Mouse (Mus musculus): ENCODE results near the gene Pus3. TPM values are rescaled to one million over a fixed set of nuclear protein-coding genes. Genes with fewer than 3 reads are reported as not detected.

Gene Pus3
- total RNA-seq (2022): 1 to 10 TPM; 5.1 to 6.3 (median 5.7) TPM

- DNase-seq (ENCODE audit: low spot score): no peak
Measured at GRCm38 (mm10) chr9:35558257-35559008, at the start of gene Pus3, which contains the start of gene Ddx25. Gene Pus3 (plus strand): TSS chr9:35558595. Gene Ddx25 (minus strand): TSS chr9:35558528.

- no peak for DNase-seq (ENCODE audit: low spot score)
Measured at GRCm38 (mm10) chr9:35513900-35514299, 44.5 kb upstream of the Pus3 start.

- no peak for DNase-seq (ENCODE audit: low spot score)
Measured at GRCm38 (mm10) chr9:35516182-35516581, 42.2 kb upstream of the Pus3 start.

DNA sequence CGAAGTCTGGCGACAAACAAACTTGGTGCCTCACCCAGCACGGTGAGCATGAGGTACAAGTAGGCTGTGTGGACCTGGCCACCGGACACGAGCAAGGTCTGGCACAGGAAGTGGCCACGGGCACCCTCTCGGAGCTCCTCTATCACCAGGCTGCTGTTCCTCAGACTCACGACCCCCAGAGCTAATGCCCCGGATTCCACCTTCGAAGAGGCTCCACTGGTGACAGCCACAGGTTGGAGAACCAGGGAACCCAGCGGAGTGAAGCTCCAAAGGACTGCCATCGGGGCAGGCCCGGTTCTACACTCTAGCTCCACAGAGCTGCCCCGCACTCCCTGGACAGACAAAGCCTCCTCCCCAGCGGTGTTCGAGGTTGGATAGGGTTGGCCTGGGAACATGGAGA, 41.7 kb upstream of the Pus3 start:
- no peak for DNase-seq (ENCODE audit: low spot score)

DNA sequence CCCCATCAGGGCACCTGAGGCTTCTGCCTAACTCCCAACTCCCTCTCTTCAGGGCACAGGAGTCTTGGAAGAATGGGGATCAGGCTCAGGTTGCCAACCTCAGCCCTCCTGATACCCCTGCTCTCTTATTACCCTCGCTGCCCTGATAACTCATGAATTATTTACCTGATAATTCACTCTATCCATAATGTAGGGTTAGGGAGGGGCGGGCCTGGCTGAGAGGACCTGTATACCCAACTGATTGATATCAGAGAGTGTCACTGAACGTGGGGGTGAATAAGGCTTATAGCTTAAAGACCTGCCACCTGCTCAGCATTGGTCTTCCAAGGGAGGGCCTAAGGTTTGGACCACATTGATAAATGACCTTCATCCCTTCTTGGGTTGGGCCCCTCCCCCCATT, 40.2 kb upstream of the Pus3 start, which contains the start of gene Gm1113:
Gene Gm1113, minus strand, starts transcription at position 101 of the 400 bp plus-strand sequence.
- no peak for DNase-seq (ENCODE audit: low spot score)

DNA sequence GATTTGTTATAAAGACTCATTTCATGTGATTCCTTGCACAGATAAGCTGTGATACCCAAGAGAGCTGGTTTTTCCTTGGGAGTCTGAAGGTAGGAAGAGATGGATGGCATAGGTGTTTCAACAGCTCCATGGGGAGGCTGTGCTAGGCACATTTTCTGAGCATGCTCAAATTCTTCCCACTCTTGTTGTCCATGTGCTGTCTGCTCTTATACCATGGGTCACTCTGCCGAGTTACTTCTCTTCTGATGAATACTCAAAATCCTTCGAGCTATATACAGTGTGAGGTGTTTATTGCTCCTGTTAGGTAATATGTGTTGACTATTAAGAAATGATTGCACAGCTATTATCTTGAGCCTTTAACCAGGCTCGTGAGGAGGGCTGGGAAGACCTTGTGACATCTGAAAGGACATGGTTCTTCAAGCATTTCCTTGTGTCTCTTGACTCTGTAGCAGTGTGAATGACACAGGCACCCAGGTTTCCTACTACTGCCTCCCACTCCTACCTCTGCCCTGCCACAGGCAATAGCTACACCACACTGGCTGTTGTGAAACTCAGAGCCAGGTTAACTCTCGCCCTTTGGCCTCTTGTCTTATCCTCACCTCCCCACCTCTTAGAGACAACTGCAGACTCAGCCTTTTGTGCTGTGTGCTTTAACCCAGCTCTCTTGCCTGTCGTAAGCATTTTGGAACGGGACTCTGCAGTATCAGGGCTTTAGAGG, 37.6 kb upstream of the Pus3 start:
- no peak for DNase-seq (ENCODE audit: low spot score)

GRCm38 (mm10) chr9:35522241-35522640, 36.2 kb upstream of the Pus3 start:
- no peak for DNase-seq (ENCODE audit: low spot score)

- DNase-seq (ENCODE audit: low spot score): no peak
Measured at GRCm38 (mm10) chr9:35522821-35523515, 35.4 kb upstream of the Pus3 start.

GRCm38 (mm10) chr9:35523541-35523940, 34.9 kb upstream of the Pus3 start:
- peak; percentile 60 for DNase-seq (ENCODE audit: low spot score)

DNA sequence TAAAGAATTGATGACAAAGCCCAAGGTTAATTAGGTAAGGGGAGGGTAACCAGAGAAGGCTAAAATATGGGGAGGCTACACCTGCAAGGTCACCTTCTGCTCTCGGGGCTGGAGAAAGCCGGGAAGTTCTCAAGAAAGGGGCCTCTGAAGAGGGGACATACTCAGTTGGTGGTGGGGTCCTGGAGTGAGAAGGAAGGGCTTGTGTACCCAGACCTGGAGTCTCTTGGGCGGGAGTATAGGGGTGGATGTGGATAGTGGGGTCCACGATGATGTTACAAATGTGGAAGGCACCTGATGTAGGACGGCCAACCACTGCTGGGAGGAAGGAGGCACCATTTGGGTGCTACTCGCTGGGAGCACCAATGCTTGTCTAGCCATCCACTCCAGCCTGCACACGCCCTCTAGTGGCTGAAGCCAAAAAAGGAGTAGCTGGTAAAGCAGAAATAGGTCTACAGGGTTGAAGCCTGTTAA, 34.4 kb upstream of the Pus3 start:
- peak; percentile 67 for DNase-seq (ENCODE audit: low spot score)

GRCm38 (mm10) chr9:35529141-35529540, 29.3 kb upstream of the Pus3 start:
- no peak for DNase-seq (ENCODE audit: low spot score)

GRCm38 (mm10) chr9:35529796-35530195, 28.6 kb upstream of the Pus3 start:
- no peak for DNase-seq (ENCODE audit: low spot score)

- DNase-seq (ENCODE audit: low spot score): peak; percentile 19
Measured at GRCm38 (mm10) chr9:35533266-35533665, 25.1 kb upstream of the Pus3 start.

DNA sequence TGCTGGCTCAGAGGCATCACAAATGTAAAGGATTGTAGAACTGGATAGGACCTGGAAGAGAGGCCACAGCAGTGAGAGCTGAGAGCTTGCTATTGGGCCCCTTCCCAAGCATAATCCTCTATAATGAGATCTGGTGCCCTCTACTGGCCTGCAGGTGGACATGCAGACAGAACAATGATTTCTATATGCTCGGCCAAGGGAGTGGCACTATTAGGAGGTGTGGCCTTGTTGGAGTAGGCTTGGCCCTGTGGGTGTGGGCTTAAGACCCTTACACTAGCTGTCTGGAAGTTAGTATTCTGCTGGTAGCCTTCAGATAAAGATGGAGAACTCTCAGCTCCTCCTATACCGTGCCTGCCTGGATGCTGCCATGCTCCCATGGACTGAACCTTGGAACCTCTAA, 23.3 kb upstream of the Pus3 start:
- DNase-seq (ENCODE audit: low spot score): peak; percentile 54

DNA sequence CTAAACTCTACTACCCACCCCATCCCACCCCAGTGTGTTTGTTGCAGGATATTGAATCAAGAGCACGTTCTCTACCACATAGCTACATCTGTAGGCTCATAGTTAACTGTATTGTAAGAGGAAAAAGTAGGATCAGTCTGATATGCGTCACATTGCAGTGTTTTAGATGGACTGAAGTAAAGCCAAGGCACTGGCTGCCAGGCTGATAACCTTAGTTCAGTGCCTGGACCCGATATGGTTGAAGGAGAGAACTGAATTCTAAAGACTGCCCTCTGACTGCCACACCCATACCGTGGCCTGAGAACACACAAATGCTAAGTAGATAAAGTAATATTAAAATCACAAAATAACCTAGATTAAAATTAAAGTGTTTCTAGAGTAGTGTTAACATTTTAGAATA, 22.5 kb upstream of the Pus3 start:
- no peak for DNase-seq (ENCODE audit: low spot score)

- DNase-seq (ENCODE audit: low spot score): no peak
Measured at GRCm38 (mm10) chr9:35539001-35539750, 19.2 kb upstream of the Pus3 start.

- DNase-seq (ENCODE audit: low spot score): no peak
Measured at GRCm38 (mm10) chr9:35541024-35541423, 17.4 kb upstream of the Pus3 start.

- DNase-seq (ENCODE audit: low spot score): peak; percentile 71
Measured at GRCm38 (mm10) chr9:35541488-35541887, 16.9 kb upstream of the Pus3 start.

- DNase-seq (ENCODE audit: low spot score): no peak
Measured at GRCm38 (mm10) chr9:35541941-35542340, 16.5 kb upstream of the Pus3 start.

GRCm38 (mm10) chr9:35543099-35543860, 15.1 kb upstream of the Pus3 start:
- no peak for DNase-seq (ENCODE audit: low spot score)

- DNase-seq (ENCODE audit: low spot score): no peak
Measured at GRCm38 (mm10) chr9:35544666-35545065, 13.7 kb upstream of the Pus3 start.

Data from heart, adult 8-10 months (tissue).